Mouse (Mus musculus) neural tube, embryonic 13.5 days (tissue): ENCODE data around the gene Cnot1. TPM values are rescaled to one million over a fixed set of nuclear protein-coding genes. Genes with fewer than 3 reads are reported as not detected.

ENCODE experiments used
- ATAC-seq: fragments of 200-750 bp; cut with Nextera tagmentation; 2 replicates; pipeline ENCODE4 v1.8.0; 2017; ENCODE audit warnings: low read depth, mild to moderate bottlenecking, moderate TSS enrichment, moderate library complexity
- H3K27ac ChIP-seq: fragments of 300-500 bp; sonication (generic); replicated peaks from 2 replicates; pipeline ENCODE4 v1.5.1; 2015; ENCODE audit warnings: moderate library complexity, mild to moderate bottlenecking, inconsistent platforms
- H3K27me3 ChIP-seq: fragments of 300-500 bp; sonication (generic); 2 replicates; pipeline ENCODE4 v1.6.1; 2015; ENCODE audit warnings: mild to moderate bottlenecking, inconsistent platforms
- H3K36me3 ChIP-seq: fragments of 300-500 bp; sonication (generic); 2 replicates; pipeline ENCODE4 v1.6.1; 2015; ENCODE audit warnings: mild to moderate bottlenecking, inconsistent platforms
- H3K4me1 ChIP-seq: fragments of 300-500 bp; sonication (generic); replicated peaks from 2 replicates; pipeline ENCODE4 v1.6.1; 2015; ENCODE audit warnings: inconsistent platforms
- H3K4me2 ChIP-seq: fragments of 300-500 bp; sonication (generic); 2 replicates; pipeline ENCODE4 v1.6.1; 2015; ENCODE audit warnings: inconsistent platforms, mild to moderate bottlenecking, moderate library complexity
- H3K4me3 ChIP-seq: fragments of 300-500 bp; sonication (generic); 2 replicates; pipeline ENCODE4 v1.5.1; 2015; ENCODE audit warnings: mild to moderate bottlenecking, inconsistent platforms
- H3K9ac ChIP-seq: fragments of 300-500 bp; sonication (generic); 2 replicates; pipeline ENCODE4 v1.6.1; 2015; ENCODE audit warnings: moderate library complexity, mild to moderate bottlenecking, inconsistent platforms
- H3K9me3 ChIP-seq: fragments of 300-500 bp; sonication (generic); 2 replicates; pipeline ENCODE4 v1.6.1; 2016; ENCODE audit warnings: inconsistent platforms
- WGBS: fragments of 180-500 bp; shearing (Covaris S2); methylation state at CpG from one replicate; pipeline ENCODE4 v1.1.7; 2015; 5-methylcytosine and 5-hydroxymethylcytosine counted together
- polyA plus RNA-seq: library from polyadenylated mRNA; unstranded; fragments of >200 nt; fragmentation: Nextera tagmentation; extraction: Ambion mirVana; gene quantifications from 2 replicates; pipeline ENCODE4 v1.2.1, GENCODE M21; 2015

Cnot1 gene
- polyA plus RNA-seq, 1 experiment from 2014 or later = 43.9 TPM

- Histone ChIP-seq H3K4me3 (peak overlapping the region; percentile 84), H3K9ac (peak overlapping the region; percentile 87)
- ATAC-seq = no peak
Observed at GRCm38 (mm10) chr8:95714837-95715413, 92.3 kb downstream of the Cnot1 start.

GRCm38 (mm10) chr8:95714367-95714766, 92.9 kb downstream of the Cnot1 start:
- WGBS = 90% methylated on average over 4 of the region's 4 CpGs
- H3K9me3 ChIP-seq = no peaks in the 10 kb centered on the region
- H3K27me3 ChIP-seq = no peaks in the 10 kb centered on the region
- H3K36me3 ChIP-seq = peaks cover 57% of the 10 kb centered on the region
- no peak overlapping the region for H3K4me3 ChIP-seq
- H3K27ac ChIP-seq = no peak overlapping the region
- no peak for ATAC-seq
- no peak overlapping the region for H3K4me2 ChIP-seq
- no peak overlapping the region for H3K9ac ChIP-seq
- H3K4me1 ChIP-seq = peaks cover 20% of the 10 kb centered on the region

More at GRCm38 (mm10) chr8:95714837-95715413, 92.3 kb downstream of the Cnot1 start:
- Histone ChIP-seq H3K27me3 (no peaks in the 10 kb centered on the region), H3K4me2 (peak overlapping the region; percentile 95), H3K27ac (0 out of 2 replicates have a peak overlapping the region, but pooled peaks have one; percentile 72), H3K4me1 (peaks cover 20% of the 10 kb centered on the region), H3K9me3 (no peaks in the 10 kb centered on the region), H3K36me3 (peaks cover 57% of the 10 kb centered on the region)
- WGBS = 92% methylated on average over 6 of the region's 6 CpGs

GRCm38 (mm10) chr8:95713100-95714010, 93.9 kb downstream of the Cnot1 start:
- no peak overlapping the region for H3K27ac ChIP-seq
- no peak overlapping the region for H3K4me3 ChIP-seq
- H3K36me3 ChIP-seq = peaks cover 57% of the 10 kb centered on the region
- H3K27me3 ChIP-seq = no peaks in the 10 kb centered on the region
- no peak overlapping the region for H3K9ac ChIP-seq
- H3K4me2 ChIP-seq = no peak overlapping the region
- peaks cover 20% of the 10 kb centered on the region for H3K4me1 ChIP-seq
- ATAC-seq = 0 out of 2 replicates have a peak, but pooled peaks have one; percentile 15
- H3K9me3 ChIP-seq = no peaks in the 10 kb centered on the region
- 80% methylated on average over 19 of the region's 19 CpGs for WGBS

GRCm38 (mm10) chr8:95712395-95712794, 94.9 kb downstream of the Cnot1 start:
- H3K4me3 ChIP-seq = no peak overlapping the region
- WGBS = 90% methylated on average over 9 of the region's 9 CpGs
- peaks cover 58% of the 10 kb centered on the region for H3K36me3 ChIP-seq

GRCm38 (mm10) chr8:95711029-95711428, 96.2 kb downstream of the Cnot1 start:
- Histone ChIP-seq H3K9me3 (no peaks in the 10 kb centered on the region), H3K4me1 (peaks cover 7% of the 10 kb centered on the region), H3K27me3 (no peaks in the 10 kb centered on the region), H3K4me3 (no peak overlapping the region), H3K27ac (no peak overlapping the region), H3K4me2 (no peak overlapping the region), H3K36me3 (peaks cover 69% of the 10 kb centered on the region), H3K9ac (no peak overlapping the region)
- ATAC-seq = no peak
- WGBS = 72% methylated on average over 3 of the region's 3 CpGs

More at GRCm38 (mm10) chr8:95712395-95712794, 94.9 kb downstream of the Cnot1 start:
- Histone ChIP-seq H3K9ac (no peak overlapping the region), H3K4me1 (peaks cover 20% of the 10 kb centered on the region), H3K9me3 (no peaks in the 10 kb centered on the region), H3K4me2 (no peak overlapping the region), H3K27me3 (no peaks in the 10 kb centered on the region), H3K27ac (no peak overlapping the region)
- no peak for ATAC-seq

- Histone ChIP-seq H3K36me3 (peaks cover 70% of the 10 kb centered on the region), H3K4me1 (peaks cover 11% of the 10 kb centered on the region), H3K27me3 (no peaks in the 10 kb centered on the region), H3K9ac (no peak overlapping the region), H3K4me2 (no peak overlapping the region), H3K4me3 (no peak overlapping the region), H3K9me3 (no peaks in the 10 kb centered on the region), H3K27ac (no peak overlapping the region)
- ATAC-seq = no peak
- WGBS = 81% methylated on average over 7 of the region's 7 CpGs
Observed at GRCm38 (mm10) chr8:95709579-95709978, 97.7 kb downstream of the Cnot1 start.

- H3K27ac ChIP-seq = no peak overlapping the region
- WGBS = 92% methylated on average over 3 of the region's 3 CpGs
- H3K4me3 ChIP-seq = peak overlapping the region; percentile 72
- peak overlapping the region; percentile 84 for H3K4me2 ChIP-seq
- H3K9me3 ChIP-seq = no peaks in the 10 kb centered on the region
- no peak for ATAC-seq
- peaks cover 37% of the 10 kb centered on the region for H3K36me3 ChIP-seq
- H3K4me1 ChIP-seq = peaks cover 54% of the 10 kb centered on the region
- H3K27me3 ChIP-seq = no peaks in the 10 kb centered on the region
- peak overlapping the region; percentile 89 for H3K9ac ChIP-seq
Observed at GRCm38 (mm10) chr8:95704538-95704937, 102.7 kb downstream of the Cnot1 start.

GRCm38 (mm10) chr8:95703461-95704260, 103.6 kb downstream of the Cnot1 start:
- Histone ChIP-seq H3K9me3 (no peaks in the 10 kb centered on the region), H3K4me1 (peaks cover 58% of the 10 kb centered on the region), H3K36me3 (peaks cover 28% of the 10 kb centered on the region), H3K9ac (peak overlapping the region; percentile 89), H3K27ac (peak overlapping the region; percentile 83), H3K4me3 (peak overlapping the region; percentile 72), H3K4me2 (peak overlapping the region; percentile 84), H3K27me3 (no peaks in the 10 kb centered on the region)
- under 1% methylated on average over 15 of the region's 15 CpGs for WGBS
- peak; percentile 28 for ATAC-seq

- H3K27me3 ChIP-seq = peaks cover 8% of the 10 kb centered on the region; the same call in 1 of the 2 replicates
- H3K9ac ChIP-seq = peak overlapping the region; percentile 89
- H3K4me2 ChIP-seq = peak overlapping the region; percentile 84
- H3K4me1 ChIP-seq = peaks cover 58% of the 10 kb centered on the region
- peak overlapping the region; percentile 72 for H3K4me3 ChIP-seq
- H3K36me3 ChIP-seq = peaks cover 19% of the 10 kb centered on the region
- WGBS = 2% methylated on average over 34 of the region's 34 CpGs
- H3K27ac ChIP-seq = peak overlapping the region; percentile 83
- peak; percentile 94 for ATAC-seq
- no peaks in the 10 kb centered on the region for H3K9me3 ChIP-seq
Observed at GRCm38 (mm10) chr8:95702480-95703446, 104.5 kb downstream of the Cnot1 start.

GRCm38 (mm10) chr8:95701809-95702208, 105.5 kb downstream of the Cnot1 start:
- no peak overlapping the region; the same call in 1 of the 2 replicates for H3K9ac ChIP-seq
- no peak overlapping the region for H3K4me3 ChIP-seq
- peaks cover 9% of the 10 kb centered on the region for H3K36me3 ChIP-seq
- peak overlapping the region; percentile 84; the same call in 1 of the 2 replicates for H3K4me2 ChIP-seq
- H3K27me3 ChIP-seq = peaks cover 13% of the 10 kb centered on the region; the same call in 1 of the 2 replicates
- 74% methylated on average over 4 of the region's 4 CpGs for WGBS
- H3K27ac ChIP-seq = no peak overlapping the region
- peaks cover 66% of the 10 kb centered on the region for H3K4me1 ChIP-seq
- no peak for ATAC-seq
- H3K9me3 ChIP-seq = no peaks in the 10 kb centered on the region

GRCm38 (mm10) chr8:95700282-95700681, 107.0 kb downstream of the Cnot1 start:
- Histone ChIP-seq H3K4me2 (peak overlapping the region; percentile 14), H3K36me3 (no peaks in the 10 kb centered on the region), H3K4me1 (peaks cover 67% of the 10 kb centered on the region), H3K9ac (peak overlapping the region; percentile 45), H3K27me3 (peaks cover 15% of the 10 kb centered on the region), H3K4me3 (no peak overlapping the region), H3K27ac (peak overlapping the region; percentile 72), H3K9me3 (no peaks in the 10 kb centered on the region)
- 30% methylated on average over 9 of the region's 9 CpGs for WGBS
- no peak for ATAC-seq
